Mouse (Mus musculus) limb, embryonic 13.5 days (tissue): Measurements from ENCODE around the gene Cul4a. TPM values are rescaled to one million over a fixed set of nuclear protein-coding genes. Genes with fewer than 3 reads are reported as not detected.

ENCODE experiments used
- ATAC-seq: fragments of 200-750 bp; cut with Nextera tagmentation; 2 replicates; pipeline ENCODE4 v1.8.0; 2017; ENCODE audit warnings: low read depth, moderate number of reproducible peaks, moderate TSS enrichment; ENCODE audit not compliant: low FRiP score
- H3K27ac ChIP-seq: fragments of 300-500 bp; sonication (generic); 2 replicates; pipeline ENCODE4 v1.5.1; 2015; ENCODE audit warnings: inconsistent platforms, mild to moderate bottlenecking, moderate library complexity
- H3K27me3 ChIP-seq: fragments of 300-500 bp; sonication (generic); 2 replicates; pipeline ENCODE4 v1.6.1; 2015; ENCODE audit warnings: mild to moderate bottlenecking, inconsistent platforms
- H3K36me3 ChIP-seq: fragments of 300-500 bp; sonication (generic); 2 replicates; pipeline ENCODE4 v1.6.1; 2015; ENCODE audit warnings: inconsistent platforms, mild to moderate bottlenecking, moderate library complexity
- H3K4me1 ChIP-seq: fragments of 300-500 bp; sonication (generic); 2 replicates; pipeline ENCODE4 v1.6.1; 2015; ENCODE audit warnings: inconsistent platforms
- H3K4me2 ChIP-seq: fragments of 300-500 bp; sonication (generic); replicated peaks from 2 replicates; pipeline ENCODE4 v1.6.1; 2015; ENCODE audit warnings: inconsistent platforms, mild to moderate bottlenecking, moderate library complexity
- H3K4me3 ChIP-seq: fragments of 300-500 bp; sonication (generic); 2 replicates; pipeline ENCODE4 v1.5.1; 2015; ENCODE audit warnings: moderate library complexity, mild to moderate bottlenecking, inconsistent platforms
- H3K9ac ChIP-seq: fragments of 300-500 bp; sonication (generic); 2 replicates; pipeline ENCODE4 v1.6.1; 2015; ENCODE audit warnings: mild to moderate bottlenecking, inconsistent platforms
- H3K9me3 ChIP-seq: fragments of 300-500 bp; sonication (generic); 2 replicates; pipeline ENCODE4 v1.6.1; 2016; ENCODE audit warnings: inconsistent platforms
- WGBS: fragments of 180-500 bp; shearing (Covaris S2); methylation state at CpG from one replicate; pipeline ENCODE4 v1.1.7; 2015; 5-methylcytosine and 5-hydroxymethylcytosine counted together
- polyA plus RNA-seq: library from polyadenylated mRNA; unstranded; fragments of >200 nt; fragmentation: Nextera tagmentation; extraction: Ambion mirVana; gene quantifications from 2 replicates; pipeline ENCODE4 v1.2.1, GENCODE M21; 2015

Cul4a gene
- polyA plus RNA-seq, 1 experiment from 2014 or later, result 106 TPM

- ATAC-seq, result no peak
- H3K4me3 ChIP-seq, result no peak overlapping the region
- peaks cover 69% of the 10 kb centered on the region for H3K36me3 ChIP-seq
- H3K4me1 ChIP-seq, result no peaks in the 10 kb centered on the region
- H3K27me3 ChIP-seq, result no peaks in the 10 kb centered on the region
- no peak overlapping the region for H3K4me2 ChIP-seq
- H3K9me3 ChIP-seq, result no peaks in the 10 kb centered on the region
- WGBS, result 86% methylated on average over 2 of the region's 2 CpGs
- no peak overlapping the region for H3K9ac ChIP-seq
- H3K27ac ChIP-seq, result no peak overlapping the region
These were observed 43.1 kb downstream of the Cul4a start for GRCm38 (mm10) chr8:13148476-13148875.

DNA sequence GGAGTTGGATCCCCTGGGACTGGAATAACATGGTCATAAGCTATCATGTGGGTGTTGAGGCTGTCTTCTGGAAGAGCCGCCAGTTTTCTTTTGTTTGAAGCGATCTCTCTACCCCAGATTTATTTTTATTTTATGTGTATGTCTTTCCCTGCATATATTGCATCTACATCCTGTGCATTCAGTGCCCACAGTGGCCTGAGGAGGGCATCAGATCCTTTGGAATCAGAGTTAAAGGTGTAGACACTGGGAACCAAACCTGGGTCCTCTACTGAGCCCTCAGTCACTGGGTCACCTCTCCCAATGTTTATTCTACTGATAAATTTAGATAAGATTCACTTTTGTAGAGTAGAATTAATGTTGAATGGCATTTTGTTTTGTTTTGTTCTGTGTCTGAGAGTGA, 43.9 kb downstream of the Cul4a start:
- Histone ChIP-seq H3K9ac (no peak overlapping the region), H3K9me3 (no peaks in the 10 kb centered on the region), H3K4me1 (no peaks in the 10 kb centered on the region), H3K27ac (no peak overlapping the region), H3K27me3 (no peaks in the 10 kb centered on the region), H3K36me3 (peaks cover 61% of the 10 kb centered on the region), H3K4me2 (no peak overlapping the region), H3K4me3 (no peak overlapping the region)
- no peak for ATAC-seq
- 93% methylated on average over 2 of the region's 2 CpGs for WGBS

GRCm38 (mm10) chr8:13149866-13150265, 44.4 kb downstream of the Cul4a start:
- no peak overlapping the region for H3K9ac ChIP-seq
- no peaks in the 10 kb centered on the region for H3K9me3 ChIP-seq
- no peaks in the 10 kb centered on the region for H3K27me3 ChIP-seq
- no peak overlapping the region for H3K4me2 ChIP-seq
- ATAC-seq, result no peak
- no peak overlapping the region for H3K27ac ChIP-seq
- peaks cover 55% of the 10 kb centered on the region for H3K36me3 ChIP-seq
- WGBS, result 45% methylated on average over 5 of the region's 5 CpGs
- no peaks in the 10 kb centered on the region for H3K4me1 ChIP-seq
- H3K4me3 ChIP-seq, result no peak overlapping the region

DNA sequence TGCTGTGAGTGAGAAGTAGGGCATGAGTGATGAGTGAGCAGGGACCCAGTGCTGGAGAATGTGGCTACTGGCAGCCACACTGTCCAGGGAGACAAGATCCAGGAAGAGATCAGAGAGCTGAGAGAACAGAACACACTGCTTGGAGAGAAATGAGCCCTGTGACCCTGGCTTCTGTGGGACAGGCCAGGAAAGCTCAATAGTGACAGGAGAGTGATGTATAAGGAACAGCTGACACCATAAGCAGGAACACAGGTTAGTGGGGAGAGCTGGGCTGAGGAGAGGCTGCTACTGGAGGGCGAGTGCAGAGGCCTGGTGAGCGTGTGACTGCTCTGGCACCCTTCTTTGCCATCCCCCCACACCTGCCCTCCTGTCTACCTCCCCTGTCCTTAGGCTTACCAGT, 45.5 kb downstream of the Cul4a start:
- H3K4me1 ChIP-seq, result no peaks in the 10 kb centered on the region
- H3K27ac ChIP-seq, result no peak overlapping the region
- 82% methylated on average over 2 of the region's 2 CpGs for WGBS
- H3K4me3 ChIP-seq, result no peak overlapping the region
- H3K4me2 ChIP-seq, result no peak overlapping the region
- H3K27me3 ChIP-seq, result no peaks in the 10 kb centered on the region
- H3K36me3 ChIP-seq, result peaks cover 45% of the 10 kb centered on the region
- H3K9me3 ChIP-seq, result no peaks in the 10 kb centered on the region
- H3K9ac ChIP-seq, result no peak overlapping the region
- ATAC-seq, result no peak; the same call in 1 of the 2 replicates

DNA sequence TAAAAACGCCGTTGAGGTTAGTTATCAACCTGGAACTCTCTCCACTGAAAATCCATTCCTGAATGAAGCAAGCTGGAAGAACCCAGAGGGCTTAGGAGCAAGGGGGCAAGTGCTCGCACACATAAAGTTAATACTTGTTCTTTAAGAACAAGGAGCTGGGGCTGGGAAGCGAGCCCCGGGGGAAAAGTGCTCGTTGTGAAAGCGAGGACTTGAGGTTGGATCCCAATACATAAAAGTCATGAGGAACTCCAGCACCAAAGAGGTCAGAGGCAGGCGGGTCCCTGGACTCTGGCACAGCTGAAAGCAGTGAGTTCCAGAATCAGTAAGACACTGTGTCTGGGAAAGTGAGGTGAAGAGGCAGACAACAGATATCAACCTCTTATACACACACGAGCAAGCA, 48.7 kb downstream of the Cul4a start:
- Histone ChIP-seq H3K4me3 (no peak overlapping the region), H3K4me2 (no peak overlapping the region), H3K9me3 (no peaks in the 10 kb centered on the region), H3K9ac (no peak overlapping the region), H3K36me3 (peaks cover 17% of the 10 kb centered on the region), H3K27ac (no peak overlapping the region), H3K27me3 (no peaks in the 10 kb centered on the region), H3K4me1 (peaks cover 4% of the 10 kb centered on the region; the same call in 1 of the 2 replicates)
- ATAC-seq, result no peak
- WGBS, result 71% methylated on average over 9 of the region's 9 CpGs

GRCm38 (mm10) chr8:13155358-13155757, 49.9 kb downstream of the Cul4a start:
- no peak for ATAC-seq
- H3K4me1 ChIP-seq, result peaks cover 10% of the 10 kb centered on the region
- H3K27me3 ChIP-seq, result no peaks in the 10 kb centered on the region
- H3K36me3 ChIP-seq, result 0 out of 2 replicates have a peak, but pooled peaks cover 7% of the 10 kb centered on the region
- H3K27ac ChIP-seq, result no peak overlapping the region
- no peaks in the 10 kb centered on the region for H3K9me3 ChIP-seq
- no peak overlapping the region for H3K4me2 ChIP-seq
- no peak overlapping the region for H3K4me3 ChIP-seq
- WGBS, result 72% methylated on average over 9 of the region's 9 CpGs
- H3K9ac ChIP-seq, result no peak overlapping the region; the same call in 1 of the 2 replicates

DNA sequence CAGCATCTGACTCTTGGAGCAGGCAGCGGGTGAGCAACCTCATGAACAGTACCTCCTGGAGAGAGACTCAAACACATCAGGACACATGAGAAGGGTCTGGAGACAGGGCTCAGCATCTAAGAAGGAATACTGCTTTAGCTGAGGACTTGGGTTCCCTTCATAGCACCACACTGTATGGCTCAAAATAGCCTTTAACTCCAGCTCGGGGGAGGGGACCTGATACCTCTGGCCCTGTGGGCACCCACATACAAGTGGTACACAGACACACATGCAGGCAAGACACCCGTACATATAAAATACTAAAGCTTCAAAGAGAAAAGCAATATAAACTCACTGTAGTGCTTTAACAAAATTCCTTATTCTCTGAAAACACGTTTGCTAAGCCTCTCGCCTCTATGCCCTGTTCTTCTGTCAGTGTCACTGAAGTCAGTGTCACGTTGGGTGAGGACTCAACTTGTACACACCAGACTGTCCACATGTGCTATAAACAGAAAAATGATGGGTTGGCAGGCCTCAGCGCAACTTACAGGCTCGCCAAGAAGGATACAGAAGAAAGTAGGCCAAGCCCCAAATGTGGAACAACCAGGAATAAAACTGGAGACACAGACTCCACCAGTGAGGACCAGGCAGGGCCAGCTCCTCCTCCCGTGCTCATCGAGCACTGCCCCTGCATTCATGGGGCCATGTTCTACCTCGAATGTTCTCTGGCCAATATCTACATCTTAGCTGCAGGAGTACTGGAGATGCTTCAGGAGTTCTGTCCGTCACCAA, 51.1 kb downstream of the Cul4a start:
- no peak overlapping the region for H3K27ac ChIP-seq
- H3K9me3 ChIP-seq, result no peaks in the 10 kb centered on the region
- H3K27me3 ChIP-seq, result no peaks in the 10 kb centered on the region
- no peak overlapping the region for H3K4me3 ChIP-seq
- WGBS, result 71% methylated on average over 12 of the region's 12 CpGs
- H3K36me3 ChIP-seq, result no peaks in the 10 kb centered on the region
- no peak for ATAC-seq
- H3K4me1 ChIP-seq, result peaks cover 12% of the 10 kb centered on the region
- no peak overlapping the region for H3K9ac ChIP-seq
- H3K4me2 ChIP-seq, result no peak overlapping the region

DNA sequence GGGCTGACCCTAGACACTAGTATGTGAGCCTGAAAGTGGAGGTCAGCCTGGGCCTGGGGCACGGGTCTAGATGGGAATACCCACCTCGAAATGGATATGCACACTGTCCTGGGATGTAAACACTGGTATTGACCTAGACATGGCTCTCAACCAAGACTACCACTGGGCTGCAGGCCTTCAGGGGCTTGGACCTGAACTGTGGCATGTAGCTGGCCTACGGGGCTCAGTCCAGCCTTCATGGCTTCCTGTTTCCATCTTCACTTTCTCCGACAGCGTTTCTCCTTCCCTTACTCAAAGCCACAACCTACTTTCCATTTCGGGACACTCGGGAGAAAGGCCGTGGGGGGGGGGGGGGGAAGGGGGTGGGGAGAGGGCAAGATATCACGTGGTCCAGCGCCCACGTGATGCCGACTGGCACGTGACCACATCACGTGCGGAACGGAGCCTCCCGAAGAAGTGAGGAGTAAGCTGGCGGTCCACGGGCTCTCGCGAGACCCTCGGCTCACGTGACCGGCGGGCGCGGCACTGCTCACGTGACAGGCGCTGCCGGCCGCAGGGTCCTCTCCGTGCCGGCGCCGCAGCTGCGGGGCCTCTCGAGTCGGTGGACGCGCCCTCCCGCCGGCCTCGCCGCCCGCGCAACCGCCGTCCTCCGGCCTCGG, 53.4 kb downstream of the Cul4a start, which contains the start of gene Lamp1:
Gene Lamp1 (plus strand): TSS at position 444 of the 659 bp plus-strand sequence.
- Histone ChIP-seq H3K9ac (peak within 1 kb of the TSS; percentile 99), H3K36me3 (no peaks in the 10 kb centered on the region), H3K4me2 (peak within 1 kb of the TSS; percentile 94), H3K4me3 (peak within 1 kb of the TSS; percentile 100), H3K4me1 (peaks cover 19% of the 10 kb centered on the region), H3K27ac (peak within 1 kb of the TSS; percentile 76; the same call in 1 of the 2 replicates), H3K9me3 (no peaks in the 10 kb centered on the region), H3K27me3 (no peaks in the 10 kb centered on the region)
- 1% methylated on average over 49 of the region's 50 CpGs for WGBS
- peak; percentile 98 for ATAC-seq

- H3K4me1 ChIP-seq, result peaks cover 19% of the 10 kb centered on the region
- H3K27me3 ChIP-seq, result no peaks in the 10 kb centered on the region
- H3K27ac ChIP-seq, result peak overlapping the region; percentile 28; the same call in 1 of the 2 replicates
- peak overlapping the region; percentile 100 for H3K4me3 ChIP-seq
- H3K36me3 ChIP-seq, result no peaks in the 10 kb centered on the region
- H3K9ac ChIP-seq, result peak overlapping the region; percentile 99
- 2% methylated on average over 49 of the region's 49 CpGs for WGBS
- ATAC-seq, result peak; percentile 54
- H3K9me3 ChIP-seq, result no peaks in the 10 kb centered on the region
- H3K4me2 ChIP-seq, result peak overlapping the region; percentile 94
These were observed 54.0 kb downstream of the Cul4a start for GRCm38 (mm10) chr8:13159377-13159881.

- Histone ChIP-seq H3K27ac (no peak overlapping the region), H3K4me2 (peak overlapping the region; percentile 94), H3K9ac (peak overlapping the region; percentile 99; the same call in 1 of the 2 replicates), H3K4me3 (peak overlapping the region; percentile 100), H3K9me3 (no peaks in the 10 kb centered on the region), H3K4me1 (peaks cover 19% of the 10 kb centered on the region), H3K36me3 (peaks cover 4% of the 10 kb centered on the region), H3K27me3 (no peaks in the 10 kb centered on the region)
- WGBS, result 79% methylated on average over 3 of the region's 3 CpGs
- no peak for ATAC-seq
These were observed 55.3 kb downstream of the Cul4a start for GRCm38 (mm10) chr8:13160691-13161090.

GRCm38 (mm10) chr8:13162098-13162497, 56.7 kb downstream of the Cul4a start:
- Histone ChIP-seq H3K4me2 (no peak overlapping the region), H3K4me3 (no peak overlapping the region), H3K27ac (no peak overlapping the region), H3K9me3 (no peaks in the 10 kb centered on the region), H3K9ac (peak overlapping the region; percentile 25; the same call in 1 of the 2 replicates), H3K36me3 (peaks cover 16% of the 10 kb centered on the region), H3K27me3 (no peaks in the 10 kb centered on the region), H3K4me1 (peaks cover 19% of the 10 kb centered on the region)
- 90% methylated on average over 6 of the region's 6 CpGs for WGBS
- ATAC-seq, result no peak

GRCm38 (mm10) chr8:13163563-13163962, 58.1 kb downstream of the Cul4a start:
- Histone ChIP-seq H3K4me2 (no peak overlapping the region), H3K27me3 (no peaks in the 10 kb centered on the region), H3K4me3 (no peak overlapping the region), H3K4me1 (peaks cover 16% of the 10 kb centered on the region), H3K9me3 (no peaks in the 10 kb centered on the region), H3K36me3 (peaks cover 31% of the 10 kb centered on the region), H3K27ac (no peak overlapping the region), H3K9ac (no peak overlapping the region)
- no peak for ATAC-seq
- WGBS, result 86% methylated on average over 1 of the region's 1 CpGs
